Mouse (Mus musculus): ENCODE data around the gene Dedd2.

- no peak for TF ChIP-seq CTCF (IDR thresholded peaks at IDR 0.05; ENCODE audit: low read depth)
- no peak for TF ChIP-seq EP300 (IDR thresholded peaks at IDR 0.05; ENCODE audit: low read depth)
Observed at GRCm38 (mm10) chr7:25166106-25166505, 54.3 kb downstream of the Dedd2 start.

All from liver, postnatal 0 days (tissue).